Mouse (Mus musculus) heart, embryonic 15.5 days (tissue): Measurements from ENCODE around the gene Ppfia3. TPM values are rescaled to one million over a fixed set of nuclear protein-coding genes. Genes with fewer than 3 reads are reported as not detected.
A peak's percentile ranks its signal among the peaks of the same experiment; 100 is the strongest.
"Not testable (repeated sequence)": the region's sequence is repeated elsewhere in the genome, so short reads cannot be mapped to it uniquely, and the experiment has no call there.

ENCODE experiments used
- ATAC-seq: fragments of 200-750 bp; cut with Nextera tagmentation; replicated peaks from 2 replicates; pipeline ENCODE4 v1.8.0; 2017; ENCODE audit warnings: low read depth, moderate TSS enrichment; ENCODE audit not compliant: insufficient number of reproducible peaks, insufficient read depth, low FRiP score
- H3K27ac ChIP-seq: fragments of 300-500 bp; sonication (generic); 2 replicates; pipeline ENCODE4 v1.5.1; 2015; ENCODE audit warnings: mild to moderate bottlenecking, inconsistent platforms
- H3K27me3 ChIP-seq: fragments of 300-500 bp; sonication (generic); 2 replicates; pipeline ENCODE4 v1.6.1; 2015; ENCODE audit warnings: inconsistent platforms
- H3K36me3 ChIP-seq: fragments of 300-500 bp; sonication (generic); 2 replicates; pipeline ENCODE4 v1.6.1; 2015; ENCODE audit warnings: mild to moderate bottlenecking, inconsistent platforms
- H3K4me1 ChIP-seq: fragments of 300-500 bp; sonication (generic); replicated peaks from 2 replicates; pipeline ENCODE4 v1.6.1; 2015; ENCODE audit warnings: inconsistent platforms
- H3K4me2 ChIP-seq: fragments of 300-500 bp; sonication (generic); 2 replicates; pipeline ENCODE4 v1.6.1; 2015; ENCODE audit warnings: inconsistent platforms, mild to moderate bottlenecking, moderate library complexity
- H3K4me3 ChIP-seq: fragments of 300-500 bp; sonication (generic); 2 replicates; pipeline ENCODE4 v1.5.1; 2015; ENCODE audit warnings: mild to moderate bottlenecking, inconsistent platforms
- H3K9ac ChIP-seq: fragments of 300-500 bp; sonication (generic); 2 replicates; pipeline ENCODE4 v1.6.1; 2015; ENCODE audit warnings: mild to moderate bottlenecking, inconsistent platforms
- H3K9me3 ChIP-seq: fragments of 300-500 bp; sonication (generic); replicated peaks from 2 replicates; pipeline ENCODE4 v1.6.1; 2016; ENCODE audit warnings: inconsistent platforms
- WGBS: fragments of 180-500 bp; shearing (Covaris S2); methylation state at CpG from one replicate; pipeline ENCODE4 v1.1.7; 2015; ENCODE audit warnings: mixed read lengths; 5-methylcytosine and 5-hydroxymethylcytosine counted together
- polyA plus RNA-seq: library from polyadenylated mRNA; unstranded; fragments of >200 nt; fragmentation: Nextera tagmentation; extraction: Ambion mirVana; gene quantifications from 2 replicates; pipeline ENCODE4 v1.2.1, GENCODE M21; 2015

The Ppfia3 gene
- polyA plus RNA-seq, 1 experiment from 2014 or later: 2.1 TPM

DNA sequence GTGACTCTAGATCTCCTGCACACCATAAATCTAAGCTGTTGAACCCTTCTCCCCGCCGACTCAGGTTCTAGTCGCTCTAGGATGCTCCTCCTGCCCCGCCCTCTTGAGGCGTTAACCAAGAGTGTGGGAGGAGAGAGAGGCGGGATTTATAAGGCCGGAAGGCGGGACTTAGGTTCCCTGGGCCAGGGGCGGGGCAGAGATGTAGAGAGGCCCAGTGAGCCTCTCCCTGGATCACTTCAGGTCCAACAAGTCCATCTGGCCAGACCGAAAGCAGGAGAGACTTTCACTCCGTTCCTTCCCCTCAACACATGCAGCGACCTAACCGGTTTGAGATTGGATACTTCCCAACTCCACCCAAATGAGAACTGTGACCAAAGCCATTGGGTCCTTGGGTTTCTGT lies 4.0 kb downstream of the Ppfia3 start:
- Histone ChIP-seq H3K4me3 (no peak overlapping the region), H3K27me3 (peaks cover 80% of the 10 kb centered on the region), H3K4me2 (no peak overlapping the region), H3K36me3 (no peaks in the 10 kb centered on the region), H3K27ac (no peak overlapping the region), H3K4me1 (peaks cover 24% of the 10 kb centered on the region), H3K9ac (no peak overlapping the region), H3K9me3 (no peaks in the 10 kb centered on the region)
- WGBS: 11% methylated on average over 13 of the region's 13 CpGs
- no peak for ATAC-seq

DNA sequence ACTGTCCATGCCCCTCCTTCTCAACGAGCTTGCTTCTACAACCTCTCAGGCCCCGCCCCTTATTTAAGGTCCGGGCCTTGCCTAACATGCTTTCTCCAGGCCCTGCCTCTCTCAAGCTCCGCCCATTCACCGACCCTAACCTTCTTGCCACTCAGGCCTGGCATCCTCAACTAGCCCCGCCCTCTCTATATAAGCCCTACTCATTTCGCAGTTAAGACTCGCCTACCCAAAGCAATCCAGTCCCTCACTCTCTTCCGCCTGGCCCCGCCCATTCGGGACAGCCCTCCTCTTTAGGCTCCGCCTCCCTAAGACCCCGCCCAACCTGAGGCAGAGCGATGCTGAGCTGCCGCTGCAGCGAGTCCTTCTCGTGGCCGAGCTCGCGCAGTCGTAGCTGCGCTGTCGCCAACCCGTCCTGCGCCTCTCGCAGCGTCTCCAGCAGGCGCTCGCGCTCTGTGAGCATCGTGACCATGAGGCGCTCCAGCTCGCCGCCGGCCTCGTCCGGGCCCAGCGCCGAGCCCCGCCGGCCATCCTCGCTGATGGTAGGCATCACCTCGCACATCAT lies 5.5 kb downstream of the Ppfia3 start:
- Histone ChIP-seq H3K9me3 (no peaks in the 10 kb centered on the region), H3K27ac (no peak overlapping the region), H3K27me3 (peaks cover 81% of the 10 kb centered on the region), H3K4me3 (peak overlapping the region; percentile 46), H3K36me3 (no peaks in the 10 kb centered on the region), H3K4me1 (peaks cover 15% of the 10 kb centered on the region), H3K4me2 (peak overlapping the region; percentile 74), H3K9ac (peak overlapping the region; percentile 37; the same call in 1 of the 2 replicates)
- under 1% methylated on average over 43 of the region's 43 CpGs for WGBS
- ATAC-seq: peak; percentile 75

DNA sequence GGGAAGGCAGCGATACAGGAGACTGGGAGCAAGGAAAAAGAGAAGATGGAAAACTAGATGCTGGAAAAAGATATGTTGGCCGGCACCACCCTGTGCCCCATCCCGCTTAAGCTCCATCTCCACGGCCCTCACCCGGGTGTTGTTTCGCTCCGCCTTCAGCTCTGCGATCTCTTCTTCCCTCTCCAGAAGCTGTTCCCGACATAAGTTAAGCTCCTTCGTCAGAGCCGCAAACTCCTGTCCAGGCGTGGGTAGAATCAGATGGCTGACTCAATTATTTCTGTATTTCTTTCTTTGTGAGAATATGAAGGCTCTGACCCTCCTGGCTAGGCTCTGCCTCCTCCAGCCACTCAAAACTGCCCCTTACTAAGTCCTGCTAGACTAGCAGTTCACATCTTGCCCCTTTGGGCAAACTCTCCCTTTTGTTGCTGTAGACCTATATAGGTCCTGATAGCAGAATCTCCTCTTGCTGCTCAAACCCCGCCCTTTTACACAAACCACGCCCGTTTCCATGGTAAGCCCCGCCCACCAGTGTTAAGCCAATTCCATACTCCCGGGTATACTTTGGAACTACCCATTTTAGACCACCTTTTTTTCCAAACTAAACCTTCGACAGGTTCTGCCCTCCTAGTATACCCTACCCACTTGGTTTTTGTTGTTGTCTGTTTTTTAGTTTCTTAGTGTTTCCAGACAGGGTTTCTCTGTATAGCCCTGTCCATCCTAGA lies 6.3 kb downstream of the Ppfia3 start:
- 40% methylated on average over 18 of the region's 18 CpGs for WGBS
- ATAC-seq: peak; percentile 5; the same call in 1 of the 2 replicates
- Histone ChIP-seq H3K4me3 (no peak overlapping the region), H3K4me2 (no peak overlapping the region), H3K4me1 (peaks cover 9% of the 10 kb centered on the region), H3K9me3 (no peaks in the 10 kb centered on the region), H3K27me3 (peaks cover 80% of the 10 kb centered on the region), H3K9ac (no peak overlapping the region), H3K36me3 (no peaks in the 10 kb centered on the region), H3K27ac (no peak overlapping the region)

DNA sequence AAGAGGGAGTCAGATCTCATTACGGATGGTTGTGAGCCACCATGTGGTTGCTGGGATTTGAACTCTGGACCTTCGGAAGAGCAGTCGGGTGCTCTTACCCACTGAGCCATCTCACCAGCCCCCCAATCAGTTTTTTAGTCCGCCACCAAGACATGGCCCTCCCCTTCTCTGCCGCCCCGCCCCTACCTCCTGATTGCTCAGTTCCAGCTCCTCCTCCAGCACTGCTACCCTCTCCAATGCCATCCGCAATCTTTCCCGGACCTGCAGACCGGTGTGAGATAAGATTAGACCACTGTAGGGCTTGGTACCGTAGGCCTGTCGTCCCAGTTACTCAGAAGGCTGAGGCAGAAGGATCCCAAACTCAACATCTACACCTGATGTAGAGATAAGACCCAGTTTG lies 7.7 kb downstream of the Ppfia3 start:
- H3K9me3 ChIP-seq, H3K9ac ChIP-seq, H3K4me1 ChIP-seq, H3K4me3 ChIP-seq, H3K36me3 ChIP-seq, ATAC-seq, H3K27ac ChIP-seq, H3K4me2 ChIP-seq: not testable (repeated sequence)
- WGBS: 39% methylated on average over 11 of the region's 11 CpGs
- H3K27me3 ChIP-seq: peaks cover 70% of the 10 kb centered on the region

DNA sequence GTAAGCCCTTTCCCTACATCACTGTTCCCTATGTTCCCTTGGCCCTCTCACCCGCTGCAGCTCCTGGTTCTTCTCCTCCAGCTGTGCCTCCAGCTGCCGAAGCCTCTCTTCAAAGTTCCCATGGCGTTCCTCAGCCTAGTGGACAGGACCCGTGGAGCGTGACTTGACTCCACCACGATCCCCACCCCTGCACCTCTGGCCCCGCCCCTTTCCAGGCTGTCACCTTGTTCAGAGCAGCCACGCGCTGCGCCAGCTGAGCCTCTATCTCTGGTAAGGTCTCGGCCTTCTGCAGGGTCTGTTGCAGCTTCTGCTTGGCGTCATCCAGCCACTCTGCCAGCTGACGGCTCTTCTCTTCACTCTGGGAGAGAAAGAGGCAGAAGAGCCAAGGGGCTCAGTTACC lies 10.7 kb downstream of the Ppfia3 start:
- WGBS: 33% methylated on average over 13 of the region's 13 CpGs
- no peaks in the 10 kb centered on the region for H3K9me3 ChIP-seq
- no peak overlapping the region for H3K4me2 ChIP-seq
- no peak overlapping the region for H3K27ac ChIP-seq
- H3K36me3 ChIP-seq: no peaks in the 10 kb centered on the region
- peaks cover 50% of the 10 kb centered on the region for H3K27me3 ChIP-seq
- H3K4me3 ChIP-seq: no peak overlapping the region
- no peak for ATAC-seq
- H3K9ac ChIP-seq: no peak overlapping the region
- H3K4me1 ChIP-seq: no peaks in the 10 kb centered on the region; the same call in 1 of the 2 replicates

DNA sequence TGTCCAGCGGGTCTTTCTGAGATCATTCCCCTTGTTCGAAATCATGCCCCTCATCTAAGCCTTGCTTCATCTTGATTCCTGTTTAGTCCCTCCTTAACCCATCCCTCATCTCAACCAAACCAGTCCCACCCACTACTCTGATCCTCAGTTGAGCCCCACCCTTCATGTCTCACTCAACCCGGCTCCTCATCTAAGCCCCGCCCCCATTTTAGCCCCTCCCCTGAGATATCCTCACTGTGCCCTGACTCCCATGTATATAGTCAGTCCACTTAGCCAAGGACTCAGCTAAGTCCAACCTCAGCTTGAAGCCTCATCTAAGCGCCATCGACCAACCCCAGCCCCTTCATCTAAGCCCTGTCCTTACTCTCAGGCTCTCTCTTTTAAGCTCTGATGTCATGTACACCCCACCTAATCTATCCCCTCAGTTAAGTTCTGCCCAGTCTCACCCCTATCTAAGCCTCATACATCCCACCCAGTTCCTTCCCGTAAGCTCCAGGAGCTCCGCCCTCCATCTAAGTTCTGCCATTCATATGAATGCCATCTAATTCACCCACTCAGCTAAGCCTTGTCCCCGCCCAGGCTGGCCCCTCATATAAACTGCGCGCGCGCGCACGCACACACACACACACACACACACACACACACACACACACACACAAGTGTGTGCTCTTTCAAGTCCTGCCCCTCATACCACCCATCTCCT lies 11.3 kb downstream of the Ppfia3 start:
- 70% methylated on average over 15 of the region's 15 CpGs for WGBS
- Histone ChIP-seq H3K4me1 (no peaks in the 10 kb centered on the region), H3K4me3 (no peak overlapping the region), H3K36me3 (no peaks in the 10 kb centered on the region), H3K27me3 (peaks cover 43% of the 10 kb centered on the region), H3K9me3 (no peaks in the 10 kb centered on the region), H3K4me2 (no peak overlapping the region), H3K9ac (no peak overlapping the region), H3K27ac (no peak overlapping the region)
- ATAC-seq: no peak

DNA sequence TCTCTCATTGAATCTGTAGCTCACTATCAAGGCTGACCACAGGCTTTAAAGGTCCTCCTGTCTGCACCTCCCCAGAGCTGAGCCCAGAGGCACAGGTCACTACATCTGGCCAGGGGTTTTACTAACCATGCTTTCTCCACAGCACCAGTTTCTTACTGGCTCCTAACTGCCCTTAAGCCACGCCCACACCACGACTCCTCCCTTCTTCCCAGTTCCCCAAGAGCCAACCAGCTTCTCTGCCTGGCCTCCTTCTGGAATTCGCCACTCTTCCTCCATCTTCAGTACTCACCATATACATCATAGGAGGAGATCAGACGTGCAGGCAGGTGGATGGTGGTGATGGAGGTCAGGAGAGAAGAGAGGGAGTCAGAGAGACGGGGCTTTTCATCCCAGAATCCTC lies 13.8 kb downstream of the Ppfia3 start:
- no peak overlapping the region for H3K27ac ChIP-seq
- H3K4me2 ChIP-seq: no peak overlapping the region
- no peaks in the 10 kb centered on the region for H3K4me1 ChIP-seq
- no peaks in the 10 kb centered on the region for H3K36me3 ChIP-seq
- 16% methylated on average over 5 of the region's 5 CpGs for WGBS
- no peak overlapping the region for H3K4me3 ChIP-seq
- H3K9ac ChIP-seq: no peak overlapping the region
- no peak for ATAC-seq
- H3K9me3 ChIP-seq: no peaks in the 10 kb centered on the region
- peaks cover 27% of the 10 kb centered on the region for H3K27me3 ChIP-seq

DNA sequence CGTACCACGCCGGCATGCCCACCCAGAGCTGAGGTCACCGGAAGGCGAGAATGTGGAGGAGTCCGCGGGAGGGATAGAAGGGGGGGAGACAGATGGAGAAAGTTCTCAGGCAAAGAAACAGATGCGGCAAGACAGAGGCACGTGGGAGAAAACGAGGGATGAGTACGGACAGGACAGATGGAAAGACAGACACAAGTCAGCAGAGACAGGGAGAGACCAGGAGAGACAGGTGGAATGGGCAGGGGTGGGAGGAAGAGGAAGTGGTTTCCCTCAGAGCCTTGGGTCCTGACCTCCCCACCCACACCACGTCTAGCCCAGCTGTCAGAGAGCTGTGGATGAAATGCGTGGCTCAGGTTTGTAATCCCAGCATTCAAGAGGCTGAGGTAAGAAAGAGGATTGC lies 19.9 kb downstream of the Ppfia3 start:
- no peak overlapping the region for H3K4me2 ChIP-seq
- no peaks in the 10 kb centered on the region for H3K9me3 ChIP-seq
- peaks cover 4% of the 10 kb centered on the region; the same call in 1 of the 2 replicates for H3K27me3 ChIP-seq
- no peak overlapping the region for H3K27ac ChIP-seq
- no peak overlapping the region for H3K9ac ChIP-seq
- no peaks in the 10 kb centered on the region for H3K36me3 ChIP-seq
- WGBS: 68% methylated on average over 13 of the region's 13 CpGs
- H3K4me3 ChIP-seq: no peak overlapping the region
- no peaks in the 10 kb centered on the region for H3K4me1 ChIP-seq
- ATAC-seq: no peak

DNA sequence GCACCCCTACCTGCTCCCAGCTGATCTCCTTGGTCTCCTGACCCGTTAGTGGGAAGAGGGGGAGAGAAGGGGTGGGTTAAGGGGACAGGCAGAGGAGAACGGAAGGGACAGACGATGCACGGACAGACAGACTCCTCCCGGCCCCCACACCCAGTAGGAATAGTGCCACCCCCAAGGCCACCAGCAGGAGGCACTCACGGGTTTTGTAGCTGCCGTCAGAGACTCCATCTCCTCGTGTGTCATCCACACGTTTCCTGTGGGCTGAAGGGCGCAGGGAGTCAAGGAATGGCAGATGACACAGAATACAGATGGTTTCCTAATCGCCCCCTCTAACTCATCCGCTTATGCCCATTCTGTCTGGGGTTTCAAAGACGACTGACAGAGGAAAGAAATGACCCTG lies 23.3 kb downstream of the Ppfia3 start:
- H3K27ac ChIP-seq: no peak overlapping the region
- 25% methylated on average over 13 of the region's 13 CpGs for WGBS
- H3K4me3 ChIP-seq: no peak overlapping the region
- H3K9ac ChIP-seq: no peak overlapping the region
- peaks cover 31% of the 10 kb centered on the region for H3K4me1 ChIP-seq
- no peaks in the 10 kb centered on the region for H3K27me3 ChIP-seq
- no peak for ATAC-seq
- no peak overlapping the region for H3K4me2 ChIP-seq
- H3K36me3 ChIP-seq: no peaks in the 10 kb centered on the region
- H3K9me3 ChIP-seq: no peaks in the 10 kb centered on the region

DNA sequence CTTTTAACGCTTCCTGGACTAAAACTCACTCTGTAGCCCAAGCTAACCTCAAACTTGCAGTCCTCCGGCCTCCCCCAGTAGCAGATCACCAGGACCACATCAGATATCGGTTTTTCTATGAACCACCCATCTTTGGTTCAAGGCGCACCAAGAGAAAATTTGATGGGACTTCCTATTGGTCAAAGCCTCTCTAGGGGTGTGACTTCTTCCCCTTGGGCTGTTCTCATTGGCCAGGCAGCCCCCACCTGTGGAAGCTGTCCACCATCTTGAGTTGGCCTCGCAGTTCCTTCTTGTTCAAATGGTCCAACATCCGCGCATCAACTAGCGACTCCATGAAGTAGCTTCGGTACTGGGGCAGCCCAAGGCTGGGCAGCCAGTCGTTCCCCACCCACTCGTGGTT lies 24.7 kb downstream of the Ppfia3 start:
- no peak for ATAC-seq
- Histone ChIP-seq H3K4me3 (no peak overlapping the region), H3K9me3 (no peaks in the 10 kb centered on the region), H3K36me3 (no peaks in the 10 kb centered on the region), H3K27me3 (0 out of 2 replicates have a peak, but pooled peaks cover 5% of the 10 kb centered on the region), H3K27ac (no peak overlapping the region), H3K4me2 (no peak overlapping the region), H3K9ac (no peak overlapping the region), H3K4me1 (peaks cover 46% of the 10 kb centered on the region)
- 84% methylated on average over 11 of the region's 11 CpGs for WGBS

DNA sequence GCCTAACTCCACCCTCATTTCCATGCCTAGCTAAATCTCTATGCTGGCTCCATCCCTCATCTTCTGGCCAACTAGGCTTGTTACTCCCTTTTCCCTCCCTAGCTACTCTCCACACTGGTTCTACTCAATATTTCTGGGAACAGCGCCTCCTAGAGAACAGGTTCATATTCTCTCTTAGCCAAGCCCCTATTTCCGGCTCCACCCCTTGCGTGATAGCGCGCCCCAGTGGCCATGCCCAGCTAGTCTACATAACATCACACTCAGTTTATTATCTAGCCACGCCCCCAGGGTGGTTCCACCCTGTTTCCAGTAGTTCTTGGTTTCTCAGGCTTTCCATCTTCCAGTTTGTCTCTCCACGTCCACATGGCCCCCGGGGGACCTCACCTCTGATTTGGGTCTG lies 25.5 kb downstream of the Ppfia3 start:
- H3K9me3 ChIP-seq: no peaks in the 10 kb centered on the region
- H3K36me3 ChIP-seq: no peaks in the 10 kb centered on the region
- peak overlapping the region; percentile 87 for H3K4me2 ChIP-seq
- no peak overlapping the region; the same call in 1 of the 2 replicates for H3K27ac ChIP-seq
- H3K27me3 ChIP-seq: 0 out of 2 replicates have a peak, but pooled peaks cover 5% of the 10 kb centered on the region
- peak overlapping the region; percentile 54; the same call in 1 of the 2 replicates for H3K4me3 ChIP-seq
- H3K9ac ChIP-seq: no peak overlapping the region
- peaks cover 46% of the 10 kb centered on the region for H3K4me1 ChIP-seq
- peak; percentile 15; the same call in 1 of the 2 replicates for ATAC-seq
- 4% methylated on average over 8 of the region's 8 CpGs for WGBS
